Mouse (Mus musculus) E14TG2a.4 (cell line): Measurements from ENCODE around the gene Mtor.

Source experiments
- CTCF ChIP-seq: conservative IDR thresholded peaks from 2 replicates; pipeline ENCODE4 v1.5.1; 2014; ENCODE audit warnings: low read length
- POU5F1 ChIP-seq: IDR thresholded peaks from 2 replicates; pipeline ENCODE4 v1.6.1; 2014; ENCODE audit warnings: low read length, borderline replicate concordance

DNA sequence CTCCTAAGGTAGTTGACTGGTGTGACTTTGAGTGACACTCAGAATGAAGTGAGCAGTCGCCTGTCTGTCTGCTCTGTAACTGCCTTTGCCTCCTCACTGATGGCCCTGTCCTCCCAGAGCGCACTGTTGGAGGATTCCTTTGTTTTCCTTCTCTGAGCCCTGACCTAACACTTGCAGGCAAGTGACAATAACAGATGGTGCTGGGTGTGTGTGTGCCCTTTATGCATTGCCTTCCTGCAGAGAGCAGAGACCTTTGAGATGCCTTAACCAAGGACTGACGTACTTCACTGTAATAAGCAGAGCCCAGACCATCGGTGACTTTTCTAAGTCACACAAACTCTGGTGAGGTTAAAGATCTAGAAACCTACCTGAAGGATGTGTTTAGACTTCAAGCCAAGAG is 82.9 kb downstream of the Mtor start:
- no peak for TF ChIP-seq CTCF
- TF ChIP-seq POU5F1, result no peak
